Mouse (Mus musculus) fibroblast of lung, adult 2 months (primary cell): ENCODE measurements around the gene Dpep2nb.

ENCODE experiments used
- DNase-seq: peaks from one replicate; pipeline ENCODE4 v3.0.0-alpha.2; 2011; ENCODE audit warnings: low read depth

The Dpep2nb gene

DNA sequence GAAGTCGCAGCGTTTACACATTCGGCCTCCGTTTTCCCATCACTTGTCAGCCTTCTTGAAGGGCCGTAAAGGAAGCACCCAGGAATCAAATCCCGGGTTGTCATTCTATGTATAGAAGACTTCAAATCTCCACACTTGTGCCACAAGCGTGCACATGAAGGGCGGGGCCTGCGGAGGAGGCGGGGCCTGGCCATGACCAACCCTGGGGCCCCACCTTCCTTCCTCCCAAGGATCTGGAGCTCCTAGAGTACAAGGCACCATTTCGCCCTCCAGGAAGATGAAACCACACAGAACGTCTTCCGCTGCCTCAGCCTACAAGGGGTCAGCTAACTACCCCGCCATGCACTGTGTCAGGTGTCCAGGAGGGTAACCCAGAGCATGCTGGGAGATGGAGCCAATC lies 44.7 kb downstream of the Dpep2nb start:
- DNase-seq, result no peak

GRCm38 (mm10) chr8:105959350-105959749 lies 46.4 kb downstream of the Dpep2nb start:
- DNase-seq, result no peak

GRCm38 (mm10) chr8:105957813-105958212 lies 48.0 kb downstream of the Dpep2nb start:
- peak; percentile 90 for DNase-seq

DNA sequence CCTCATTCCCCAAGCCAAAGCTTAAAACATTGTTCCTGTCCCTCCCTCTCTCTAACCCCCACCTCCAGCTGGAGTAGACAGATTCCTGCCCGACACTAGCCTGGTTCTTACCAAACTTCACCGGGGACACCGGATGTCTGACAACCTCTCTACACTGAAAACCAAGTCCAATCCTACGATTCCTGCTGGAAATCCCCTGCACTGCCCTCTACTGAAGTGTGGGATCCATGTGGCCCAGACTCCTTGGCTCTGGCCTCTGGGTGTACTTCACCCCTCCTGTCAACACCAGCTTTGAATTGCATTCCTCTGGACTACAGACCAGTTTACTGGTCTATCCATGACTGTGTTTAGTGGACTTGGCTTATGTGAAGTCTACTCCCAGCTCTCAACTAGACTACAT lies 49.2 kb downstream of the Dpep2nb start:
- peak; percentile 99 for DNase-seq

GRCm38 (mm10) chr8:105951057-105951659 lies 54.6 kb downstream of the Dpep2nb start:
- DNase-seq, result peak; percentile 96

DNA sequence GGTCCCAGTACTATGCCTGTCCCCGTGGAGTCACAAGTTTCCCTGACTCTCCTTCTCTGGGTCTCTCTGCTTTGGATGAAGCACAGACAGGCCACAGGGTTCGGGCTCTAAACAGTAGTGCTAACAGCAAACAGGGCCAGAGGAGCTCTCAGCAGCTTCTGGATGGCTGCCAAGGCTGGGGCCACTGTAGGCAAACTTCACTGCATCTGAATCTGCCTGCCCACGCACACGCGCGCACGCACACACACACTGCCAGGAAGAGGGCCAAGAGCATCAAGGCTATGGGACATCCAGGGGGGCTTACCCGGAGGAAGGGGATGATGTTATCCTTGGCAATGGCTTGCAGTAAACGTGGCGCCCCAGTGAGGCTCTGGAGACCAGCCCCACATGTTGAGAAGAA lies 56.4 kb downstream of the Dpep2nb start:
- DNase-seq, result no peak
